Mouse (Mus musculus): ENCODE data around the gene Hoxd10. TPM values are rescaled to one million over a fixed set of nuclear protein-coding genes. Genes with fewer than 3 reads are reported as not detected.

Hoxd10 gene
- polyA plus RNA-seq, 1 experiment from 2014 or later = 51.1 TPM

DNA sequence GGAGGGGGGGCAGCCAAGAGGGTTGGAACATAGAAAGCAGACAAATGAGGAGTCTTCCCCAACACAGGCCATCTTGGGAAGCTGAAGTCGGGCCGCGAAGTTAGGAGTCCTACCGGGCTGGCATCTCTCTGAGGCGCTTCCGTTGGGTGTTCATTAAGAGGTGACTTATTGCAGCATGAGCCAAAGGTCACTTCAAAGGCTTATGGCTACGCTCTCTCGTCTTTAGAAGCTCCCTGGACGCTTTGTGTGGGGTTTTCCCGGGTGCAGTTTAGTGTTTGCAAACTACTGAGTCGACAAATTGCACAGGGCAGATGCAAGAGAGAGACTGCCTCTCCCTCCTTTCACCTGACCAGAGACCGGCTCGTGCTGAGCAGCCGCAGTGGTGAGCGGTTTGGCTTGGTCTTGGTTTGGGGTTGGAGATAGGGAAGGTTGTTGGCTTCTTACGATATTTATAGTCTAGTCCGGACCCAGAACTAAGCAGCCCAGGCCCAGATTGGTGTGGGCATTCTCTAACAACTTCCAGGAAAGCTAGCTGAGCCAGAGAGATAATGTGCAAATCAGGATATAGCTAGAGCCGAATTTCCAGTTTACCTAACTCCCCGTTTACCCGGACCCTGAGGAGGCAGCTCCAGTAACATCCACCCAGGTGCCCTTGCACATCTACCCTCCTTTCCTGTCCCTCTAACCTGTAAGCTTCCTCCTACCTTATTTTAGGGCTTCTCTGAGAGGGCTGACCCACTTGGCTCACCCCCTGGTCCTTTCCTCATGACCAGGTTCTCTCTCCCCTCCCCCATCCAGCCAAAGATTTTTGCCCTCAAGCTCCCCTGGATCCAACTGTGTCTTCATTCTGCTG is 47.1 kb downstream of the Hoxd10 start:
- under 1% methylated on average over 20 of the region's 20 CpGs for WGBS
- DNase-seq (ENCODE audit: low spot score) = peak; percentile 65
- Histone ChIP-seq H3K27ac (no peak overlapping the region; the same call in 1 of the 2 replicates), H3K36me3 (no peaks in the 10 kb centered on the region), H3K27me3 (ENCODE audit: low read depth, poor library complexity, severe bottlenecking) (peaks cover 99% of the 10 kb centered on the region), H3K4me3 (peak overlapping the region; percentile 2), H3K9me3 (replicated peaks) (no peaks in the 10 kb centered on the region), H3K4me1 (peaks cover 81% of the 10 kb centered on the region)

DNA sequence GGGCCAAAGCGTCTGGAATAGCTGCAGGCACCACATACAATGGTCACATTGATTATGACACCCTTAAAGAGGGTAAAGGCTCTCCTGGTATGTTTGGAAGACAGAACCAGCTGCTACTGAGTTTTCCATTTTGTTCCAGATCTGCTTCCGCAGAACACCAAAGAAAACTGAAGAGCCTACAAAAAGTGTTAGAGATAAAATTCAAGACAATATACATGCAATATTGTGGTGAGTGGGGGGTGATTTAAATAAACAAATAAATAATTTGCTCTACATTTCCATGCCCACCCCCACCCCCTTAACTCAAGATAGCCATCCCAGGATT is 47.7 kb downstream of the Hoxd10 start:
- Histone ChIP-seq H3K27me3 (ENCODE audit: low read depth, poor library complexity, severe bottlenecking) (peaks cover 100% of the 10 kb centered on the region), H3K36me3 (0 out of 2 replicates have a peak, but pooled peaks cover 3% of the 10 kb centered on the region), H3K4me3 (peak overlapping the region; percentile 2; the same call in 1 of the 2 replicates), H3K9me3 (replicated peaks) (no peaks in the 10 kb centered on the region), H3K27ac (no peak overlapping the region), H3K4me1 (peaks cover 75% of the 10 kb centered on the region)
- 6% methylated on average over 2 of the region's 2 CpGs for WGBS
- no peak for DNase-seq (ENCODE audit: low spot score)

DNA sequence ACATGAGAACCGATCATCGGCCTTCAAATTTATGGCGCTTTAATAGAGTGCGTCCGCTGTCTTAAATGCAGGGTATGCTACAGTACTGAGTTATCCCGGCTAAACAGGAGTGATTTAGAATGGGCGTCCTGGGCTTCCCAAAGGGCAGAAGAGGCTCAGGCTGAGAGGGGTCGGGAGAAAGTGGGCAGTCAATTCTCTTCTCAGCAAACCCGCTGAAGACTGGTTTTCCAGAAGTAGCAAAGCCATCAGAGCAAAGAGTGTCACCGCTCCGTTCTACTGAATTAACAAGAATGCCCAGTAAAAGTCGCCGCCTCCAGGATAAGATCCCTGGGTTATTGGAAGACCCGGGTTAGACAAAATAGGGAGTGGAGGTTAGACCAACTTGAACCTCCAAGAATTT is 48.1 kb downstream of the Hoxd10 start:
- peak; percentile 55 for DNase-seq (ENCODE audit: low spot score)
- Histone ChIP-seq H3K27me3 (ENCODE audit: low read depth, poor library complexity, severe bottlenecking) (peaks cover 100% of the 10 kb centered on the region), H3K27ac (no peak overlapping the region), H3K9me3 (replicated peaks) (no peaks in the 10 kb centered on the region), H3K36me3 (0 out of 2 replicates have a peak, but pooled peaks cover 3% of the 10 kb centered on the region), H3K4me3 (peak overlapping the region; percentile 44), H3K4me1 (peaks cover 71% of the 10 kb centered on the region)
- WGBS = 2% methylated on average over 14 of the region's 14 CpGs

DNA sequence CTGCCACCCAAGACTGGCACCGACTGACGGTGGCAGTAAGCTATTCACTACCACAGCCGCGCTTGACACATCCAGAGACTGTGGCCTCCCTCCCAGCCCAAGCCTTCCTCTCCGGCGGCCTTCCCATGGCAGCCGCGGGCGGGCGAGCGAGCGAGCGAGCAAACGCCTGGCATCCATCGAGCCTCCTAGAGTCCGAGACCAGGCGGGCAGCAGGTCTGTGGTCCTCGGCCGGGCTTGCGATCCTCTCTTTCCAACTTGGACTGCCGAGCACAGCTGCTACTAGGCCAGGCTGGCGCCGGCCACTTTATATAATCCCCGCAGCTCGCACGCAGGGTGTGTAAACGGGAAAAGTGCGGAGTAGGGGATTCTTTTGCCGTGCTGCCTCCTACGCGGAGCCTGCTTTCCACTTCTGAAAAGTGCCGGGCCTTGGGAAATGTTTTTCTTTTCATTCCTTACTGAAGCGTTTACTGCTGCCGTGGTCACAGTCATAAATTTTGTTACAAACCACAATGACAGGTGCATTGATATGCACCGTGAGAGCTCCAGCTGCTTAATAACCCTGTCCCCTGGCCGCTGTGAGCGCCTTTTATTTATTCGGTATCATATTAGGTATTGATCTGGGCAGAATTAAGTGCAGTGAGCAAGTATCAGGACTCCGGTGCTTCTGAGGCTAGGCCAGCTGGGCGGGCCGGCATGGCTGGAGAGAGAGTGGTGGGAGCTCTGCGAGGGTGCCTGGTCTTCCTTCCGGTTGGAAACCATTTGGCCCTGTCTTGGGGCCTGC is 48.8 kb downstream of the Hoxd10 start:
- peaks cover 100% of the 10 kb centered on the region for H3K27me3 ChIP-seq (ENCODE audit: low read depth, poor library complexity, severe bottlenecking)
- WGBS = under 1% methylated on average over 43 of the region's 43 CpGs
- H3K4me1 ChIP-seq = peaks cover 70% of the 10 kb centered on the region
- peak; percentile 68 for DNase-seq (ENCODE audit: low spot score)
- H3K4me3 ChIP-seq = peak overlapping the region; percentile 44
- 0 out of 2 replicates have a peak, but pooled peaks cover 3% of the 10 kb centered on the region for H3K36me3 ChIP-seq
- H3K9me3 ChIP-seq (replicated peaks) = no peaks in the 10 kb centered on the region
- peak overlapping the region; percentile 72 for H3K27ac ChIP-seq

DNA sequence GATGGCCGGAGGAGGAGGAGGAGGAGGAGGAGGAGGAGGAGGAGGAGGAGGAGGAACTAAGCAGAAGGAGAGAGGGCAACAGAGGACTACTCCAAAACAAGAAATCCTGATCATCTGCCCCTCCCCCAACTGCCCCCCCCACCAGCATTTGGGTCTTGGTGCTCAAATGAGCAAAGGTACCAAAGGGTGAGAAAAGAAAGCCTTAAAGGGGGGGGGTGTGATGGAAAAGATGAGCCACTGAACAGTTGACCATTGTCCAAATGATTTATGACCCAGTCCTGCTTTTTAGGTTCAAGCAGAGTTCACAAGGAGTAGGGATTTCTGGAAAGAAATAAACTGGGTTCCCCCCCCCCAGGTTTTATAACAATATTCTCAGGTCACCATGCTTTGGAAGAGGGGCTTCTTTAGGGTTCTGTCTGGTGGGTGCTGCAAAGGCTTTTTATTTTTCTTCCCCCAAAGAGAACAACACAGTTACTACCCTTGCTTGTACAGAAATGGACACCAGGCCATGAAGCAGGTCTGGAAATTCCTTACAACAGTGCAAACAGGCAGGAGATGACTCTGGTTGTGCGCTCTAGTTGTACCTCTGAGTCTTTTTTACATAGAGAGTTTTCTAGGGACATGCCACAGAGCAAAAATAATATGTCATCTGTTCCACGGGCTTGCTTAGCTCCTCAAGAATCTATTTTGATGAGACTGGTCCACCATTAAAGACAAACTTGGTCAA is 49.7 kb downstream of the Hoxd10 start:
- H3K27me3 ChIP-seq (ENCODE audit: low read depth, poor library complexity, severe bottlenecking) = peaks cover 100% of the 10 kb centered on the region
- H3K9me3 ChIP-seq (replicated peaks) = no peaks in the 10 kb centered on the region
- H3K4me1 ChIP-seq = peaks cover 70% of the 10 kb centered on the region
- 0 out of 2 replicates have a peak, but pooled peaks cover 3% of the 10 kb centered on the region for H3K36me3 ChIP-seq
- H3K27ac ChIP-seq = no peak overlapping the region
- 26% methylated on average over 2 of the region's 3 CpGs for WGBS
- no peak overlapping the region for H3K4me3 ChIP-seq
- DNase-seq (ENCODE audit: low spot score) = peak; percentile 38

DNA sequence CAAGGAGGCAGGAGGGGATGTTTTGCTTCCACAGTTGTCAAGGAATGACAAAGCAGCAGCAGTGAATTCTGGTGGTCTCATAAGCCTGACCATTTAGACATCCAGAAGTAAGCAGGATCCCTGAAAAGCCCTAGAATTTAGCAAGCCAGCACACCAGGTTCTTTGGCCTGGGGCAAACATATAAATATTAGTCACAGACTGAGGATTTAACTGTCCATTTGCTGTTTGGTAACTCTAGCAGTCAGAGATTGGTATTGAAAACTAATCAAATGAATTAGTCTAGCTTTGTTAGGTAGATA is 50.2 kb downstream of the Hoxd10 start:
- Histone ChIP-seq H3K9me3 (replicated peaks) (no peaks in the 10 kb centered on the region), H3K4me1 (peaks cover 70% of the 10 kb centered on the region), H3K36me3 (0 out of 2 replicates have a peak, but pooled peaks cover 3% of the 10 kb centered on the region), H3K27ac (no peak overlapping the region), H3K27me3 (ENCODE audit: low read depth, poor library complexity, severe bottlenecking) (peaks cover 100% of the 10 kb centered on the region), H3K4me3 (no peak overlapping the region)
- no peak for DNase-seq (ENCODE audit: low spot score)

MicroRNA genes within 50 kb of the gene (microRNA counts, 519-probe panel; counts per million panel counts)
- microRNA mmu-miR-10b = 7,276 counts per million, percentile 97 among the panel's probes with 10 or more counts

Small RNA genes lying within 50 kb of the gene (microRNA-seq; reads per million reads assigned to microRNA genes)
- not detected for gene Gm44463
- 87,786 reads per million, percentile 99 among the genes with 10 or more reads in this experiment for gene Mir10b

Other genes with a start within 250 kb of the Hoxd10 start
- 26.5 and 35.1 TPM in 2 replicates for gene Lnpk, start 112.5 kb upstream of the Hoxd10 start, polyA plus RNA-seq (2016; fragmentation: Nextera tagmentation; extraction: Ambion mirVana)
- gene Evx2, start 32.4 kb upstream of the Hoxd10 start, polyA plus RNA-seq (2016; fragmentation: Nextera tagmentation; extraction: Ambion mirVana) = 0.84 TPM in 1 of 2 replicates, not detected in the other
- 9.3 and 17.8 TPM in 2 replicates for gene Hoxd13, start 23.6 kb upstream of the Hoxd10 start, polyA plus RNA-seq (2016; fragmentation: Nextera tagmentation; extraction: Ambion mirVana)
- 26.0 and 44.8 TPM in 2 replicates for gene Hoxd12, start 16.9 kb upstream of the Hoxd10 start, polyA plus RNA-seq (2016; fragmentation: Nextera tagmentation; extraction: Ambion mirVana)
- 31.0 and 34.6 TPM in 2 replicates for gene Hoxd11, start 12.4 kb upstream of the Hoxd10 start, polyA plus RNA-seq (2016; fragmentation: Nextera tagmentation; extraction: Ambion mirVana)
- gene Hoxd9, start 5.8 kb downstream of the Hoxd10 start, polyA plus RNA-seq (2016; fragmentation: Nextera tagmentation; extraction: Ambion mirVana) = 38.0 and 52.3 TPM in 2 replicates
- gene Hoxd8, start 12.7 kb downstream of the Hoxd10 start, polyA plus RNA-seq (2016; fragmentation: Nextera tagmentation; extraction: Ambion mirVana) = 11.6 and 17.4 TPM in 2 replicates
- 1.4 and 3.0 TPM in 2 replicates for gene Hoxd3, start 20.0 kb downstream of the Hoxd10 start, polyA plus RNA-seq (2016; fragmentation: Nextera tagmentation; extraction: Ambion mirVana)
- gene Hoxd4, start 20.0 kb downstream of the Hoxd10 start, polyA plus RNA-seq (2016; fragmentation: Nextera tagmentation; extraction: Ambion mirVana) = 1.2 and 2.3 TPM in 2 replicates
- gene Gm28230, start 34.8 kb downstream of the Hoxd10 start, polyA plus RNA-seq (2016; fragmentation: Nextera tagmentation; extraction: Ambion mirVana) = 0.70 and 0.79 TPM in 2 replicates
- 0.68 and 1.2 TPM in 2 replicates for gene Hoxd1, start 71.1 kb downstream of the Hoxd10 start, polyA plus RNA-seq (2016; fragmentation: Nextera tagmentation; extraction: Ambion mirVana)
- 128 and 140 TPM in 2 replicates for gene Mtx2, start 133.9 kb downstream of the Hoxd10 start, polyA plus RNA-seq (2016; fragmentation: Nextera tagmentation; extraction: Ambion mirVana)

Data from limb, embryonic 10.5 days (tissue).